Mouse (Mus musculus) gastrocnemius, adult 8-10 months (tissue): ENCODE measurements around the gene 2300009A05Rik. TPM values are rescaled to one million over a fixed set of nuclear protein-coding genes. Genes with fewer than 3 reads are reported as not detected.

ENCODE experiments used
- DNase-seq, 2 experiments: peaks; one replicate each; pipeline ENCODE4 v3.0.0; 2022; ENCODE audit warnings: low spot score in 2 of 2
- total RNA-seq, 4 experiments: library from RNA; stranded (reverse); gene quantifications; 2 replicates each; pipeline ENCODE4 v1.2.4; 2022

Gene 2300009A05Rik
- total RNA-seq, result 10 to 100 TPM; 13.8 to 25.5 (median 22.0) TPM

DNA sequence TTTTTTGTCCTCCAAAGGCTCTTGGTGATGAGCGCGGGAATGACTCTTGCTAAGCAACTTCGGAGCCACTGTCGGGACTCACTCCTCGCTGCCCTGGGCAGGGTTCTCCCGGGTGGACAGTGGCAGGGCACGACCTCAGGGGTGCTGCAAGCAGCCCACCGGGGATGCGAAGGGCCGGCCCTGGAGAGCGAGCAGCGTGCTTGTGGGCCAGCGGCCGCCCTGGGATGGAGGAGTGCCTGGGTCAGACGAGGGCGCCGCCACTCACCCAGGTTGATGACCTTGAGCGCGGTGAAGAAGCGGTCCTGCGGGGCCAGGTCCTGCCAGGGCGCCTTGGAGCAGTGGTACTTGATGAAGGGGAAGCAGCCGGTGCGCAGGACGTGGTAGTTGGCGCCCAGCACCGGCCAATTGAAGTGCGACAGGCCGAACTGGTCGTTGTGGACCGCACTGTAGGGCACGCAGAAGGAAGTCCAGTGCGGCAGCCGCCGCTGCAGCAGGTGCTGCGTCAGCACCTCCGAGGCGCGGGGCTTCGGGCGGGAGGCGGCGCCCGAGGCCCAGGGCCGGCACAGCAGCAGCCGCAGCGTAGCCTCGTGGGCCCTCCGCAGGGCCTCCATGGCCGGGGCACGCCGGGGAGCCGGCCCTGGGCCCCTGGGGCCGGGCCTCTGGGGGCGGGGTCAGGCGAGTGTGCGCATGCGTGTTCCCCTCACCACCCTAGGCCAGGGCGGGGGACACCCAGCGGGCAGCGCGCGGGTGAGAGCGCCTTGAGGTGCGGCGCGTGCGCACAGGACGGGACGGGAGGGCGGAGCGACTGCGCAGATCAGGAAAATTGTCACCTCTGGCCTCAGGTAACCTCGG lies at the start of gene 2300009A05Rik:
TSS of gene 2300009A05Rik (minus strand) at position 636 of the 852 bp plus-strand sequence.
- peak; percentile 93 to 94 for DNase-seq

DNA sequence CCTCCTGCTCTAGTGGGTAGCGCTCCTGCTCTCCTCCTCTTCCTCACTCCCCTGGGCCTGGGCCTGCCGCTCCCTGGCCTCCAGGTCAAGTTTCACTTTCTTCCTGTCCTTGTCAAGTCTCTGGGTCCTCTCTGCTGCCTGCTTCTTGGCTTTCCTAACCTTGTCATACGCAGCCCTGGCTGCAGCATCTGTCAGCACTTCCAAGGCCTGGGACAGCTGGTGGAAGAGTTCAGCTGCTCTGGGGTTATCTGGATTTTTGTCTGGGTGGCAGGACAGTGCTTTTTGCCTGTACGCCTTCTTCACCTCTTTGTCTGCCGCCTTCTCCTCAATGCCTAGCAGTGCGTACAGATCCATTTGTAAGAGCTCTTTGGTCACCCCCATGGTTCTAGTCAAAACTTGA lies 44.6 kb upstream of the 2300009A05Rik start:
- DNase-seq, result peak in 1 of 2 experiments; percentile 4

DNA sequence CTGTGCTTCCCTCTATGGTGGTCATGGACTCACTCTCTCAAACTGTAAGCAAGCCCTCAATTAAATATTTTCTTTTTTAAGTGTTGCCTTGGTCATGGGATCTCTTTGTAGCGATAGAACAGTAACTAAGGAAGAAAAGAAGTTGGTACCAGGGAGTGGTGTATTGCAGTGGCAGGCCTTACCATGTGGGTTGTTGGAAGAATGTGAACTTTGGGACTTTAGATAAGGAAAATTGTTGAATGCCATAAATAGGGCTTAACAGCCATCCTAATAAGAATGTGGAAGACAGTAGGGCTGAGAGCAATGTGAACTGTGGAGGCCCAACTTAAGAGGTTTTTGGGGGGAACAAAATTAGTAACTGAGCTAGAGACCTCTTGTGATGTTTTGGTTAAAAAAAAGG lies 31.6 kb upstream of the 2300009A05Rik start:
- no peak for DNase-seq

DNA sequence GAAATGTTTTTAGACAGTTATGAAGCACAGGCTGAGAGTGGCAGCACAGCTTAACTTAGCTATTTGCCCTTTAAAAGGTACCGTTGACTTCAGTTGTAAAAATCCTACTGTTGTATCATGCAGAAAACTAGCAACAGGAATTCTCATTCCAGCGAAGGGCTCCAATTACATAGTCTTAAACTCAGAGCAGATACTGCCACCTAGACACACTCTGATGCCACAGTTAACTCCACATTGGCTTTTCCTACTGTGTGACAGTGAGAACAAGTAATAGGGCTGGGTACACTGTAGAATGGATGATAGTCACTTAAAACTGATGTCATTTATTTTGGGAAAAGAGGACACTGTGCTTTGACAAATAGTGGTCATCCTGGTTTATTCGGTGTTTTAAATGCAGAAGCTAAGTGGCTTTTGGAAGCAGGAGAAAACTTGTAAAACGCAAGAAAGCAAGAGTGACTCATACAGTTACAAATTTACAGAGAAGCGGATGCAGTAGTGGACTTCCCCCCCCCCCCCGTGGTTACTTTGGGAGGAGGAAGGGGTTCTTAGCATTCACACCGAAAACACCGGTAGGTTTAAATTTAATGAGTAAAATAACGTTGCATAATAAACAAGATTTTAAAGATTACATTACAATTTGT lies 22.2 kb upstream of the 2300009A05Rik start:
- no peak for DNase-seq

DNA sequence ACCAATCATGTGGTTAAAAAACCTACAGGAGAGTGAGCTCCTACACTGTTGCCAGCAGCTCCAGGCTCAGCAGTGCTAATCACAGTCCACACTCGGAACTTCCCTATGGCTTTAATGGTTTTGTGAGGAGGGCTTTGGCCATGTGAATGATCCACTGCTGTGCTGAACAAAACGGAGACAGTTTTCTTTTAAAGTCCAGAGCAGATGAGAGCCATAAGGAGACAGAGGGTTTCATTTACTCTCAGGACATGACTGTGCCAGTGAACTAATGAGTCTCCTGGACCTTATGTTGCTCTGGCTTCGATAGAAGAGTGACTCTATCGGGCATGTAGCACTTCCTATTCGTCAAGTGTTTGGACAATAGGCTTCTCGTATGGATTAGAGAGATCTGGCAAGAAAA lies 21.4 kb upstream of the 2300009A05Rik start:
- DNase-seq, result no peak

DNA sequence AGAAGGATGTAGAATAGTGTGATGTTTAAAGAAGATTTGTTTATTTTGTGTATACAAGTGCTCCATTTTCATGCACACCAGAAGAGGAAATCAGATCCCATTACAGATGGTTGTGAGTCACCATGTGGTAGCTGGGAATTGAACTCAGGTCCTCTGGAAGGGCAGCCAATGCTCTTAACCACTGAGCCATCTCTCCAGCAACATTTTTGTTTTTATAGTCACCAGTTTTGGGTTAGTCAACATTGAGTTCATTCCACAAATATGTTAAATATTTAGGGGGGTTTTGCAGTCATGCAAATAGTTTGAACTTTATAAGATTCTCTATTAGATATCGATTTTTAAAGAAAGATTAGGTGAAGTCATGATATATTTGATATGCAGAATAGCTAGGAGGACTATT lies 1.1 kb upstream of the 2300009A05Rik start:
- DNase-seq, result no peak

DNA sequence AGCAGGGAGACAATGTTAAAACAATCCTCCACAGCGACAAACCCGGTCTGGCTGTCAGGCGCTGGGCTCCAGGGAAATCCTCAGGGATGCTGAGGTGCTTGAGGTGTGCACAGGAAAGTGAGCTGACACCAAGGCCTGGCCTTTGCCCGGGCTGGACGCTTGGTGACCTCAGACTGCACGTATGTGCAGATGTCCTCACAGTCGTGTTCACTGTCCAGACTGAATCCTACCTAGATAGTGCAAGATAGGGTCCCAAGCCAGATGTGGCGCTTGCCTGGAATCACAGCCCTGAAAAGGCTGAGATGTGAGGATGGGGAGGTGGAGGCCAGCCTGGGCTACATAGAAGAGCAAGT lies 393 bp upstream of the 2300009A05Rik start:
- DNase-seq, result no peak

DNA sequence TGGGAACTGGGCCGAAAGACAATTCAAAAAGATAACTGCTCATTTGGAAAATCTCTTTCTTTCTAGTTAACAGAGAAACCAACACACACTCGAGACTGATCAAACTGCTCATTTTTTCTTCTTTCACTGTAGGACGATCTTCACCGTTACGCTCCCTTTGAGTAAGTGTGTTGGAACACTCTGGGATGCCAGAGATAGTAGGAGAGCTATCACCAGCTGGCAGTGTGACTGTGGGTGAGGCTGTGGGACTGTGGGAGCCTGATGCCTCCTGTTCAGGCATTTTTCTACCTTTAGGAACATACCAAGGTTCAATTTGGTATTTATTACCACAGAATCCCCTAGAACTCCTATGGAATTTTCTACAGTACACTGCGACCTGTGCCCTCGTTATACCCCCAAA lies 3.4 kb downstream of the 2300009A05Rik start:
- DNase-seq, result no peak

DNA sequence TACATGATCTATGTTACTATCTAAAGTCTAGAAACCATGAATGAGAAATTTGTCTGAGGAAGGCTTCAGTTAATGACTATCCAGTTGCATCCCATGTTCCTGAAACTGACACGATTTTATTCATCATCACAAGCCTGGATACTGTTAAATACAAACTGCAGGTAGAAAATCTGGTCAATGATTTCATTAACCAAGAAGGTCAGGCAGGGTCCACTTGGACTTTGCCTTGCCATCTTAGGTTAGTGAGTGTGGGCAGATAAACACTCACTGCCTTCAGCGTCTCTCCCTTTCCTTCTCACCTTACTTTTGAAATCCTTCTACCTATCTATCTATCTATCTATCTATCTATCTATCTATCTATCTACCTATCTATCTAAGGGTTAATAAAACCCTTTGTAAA lies 7.7 kb downstream of the 2300009A05Rik start:
- DNase-seq, result no peak

DNA sequence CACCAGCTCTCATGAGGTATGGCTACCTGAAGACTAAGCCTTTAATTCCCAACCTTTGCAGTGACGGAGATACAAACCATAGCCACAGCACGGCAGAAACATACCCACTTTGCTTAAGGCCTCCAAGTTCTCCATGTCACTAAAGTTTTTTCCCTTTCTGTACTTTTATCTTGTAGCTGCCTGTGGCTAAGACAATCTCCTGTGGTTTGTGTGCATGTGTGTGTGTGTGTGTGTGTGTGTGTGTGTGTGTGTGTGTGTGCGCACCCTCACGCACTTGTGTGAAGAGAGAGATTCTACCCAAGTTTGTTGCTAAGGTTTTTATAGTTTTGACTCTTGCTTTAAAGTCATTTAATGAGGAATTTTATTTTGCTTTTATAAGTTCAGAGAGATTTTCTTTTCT lies 16.3 kb downstream of the 2300009A05Rik start:
- no peak for DNase-seq

DNA sequence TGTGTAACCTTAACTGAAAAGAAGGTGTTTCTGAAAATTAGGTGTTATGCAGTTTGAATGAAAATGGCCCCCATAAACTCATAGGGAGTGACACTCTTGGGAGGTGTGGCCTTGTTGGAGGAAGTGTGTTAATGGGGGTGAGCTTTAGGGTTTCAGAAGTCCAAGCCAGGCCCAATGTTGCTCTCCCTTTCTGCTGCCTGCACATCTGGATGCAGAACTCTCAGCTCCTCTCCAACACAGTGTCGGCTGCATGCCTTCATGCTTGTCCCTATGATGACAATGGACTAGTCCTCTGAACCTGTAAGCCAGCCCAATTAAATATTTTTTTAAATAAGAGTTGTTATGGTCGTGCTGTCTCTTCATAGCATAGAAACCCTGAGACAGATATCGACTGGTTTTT lies 18.7 kb downstream of the 2300009A05Rik start:
- DNase-seq, result no peak

DNA sequence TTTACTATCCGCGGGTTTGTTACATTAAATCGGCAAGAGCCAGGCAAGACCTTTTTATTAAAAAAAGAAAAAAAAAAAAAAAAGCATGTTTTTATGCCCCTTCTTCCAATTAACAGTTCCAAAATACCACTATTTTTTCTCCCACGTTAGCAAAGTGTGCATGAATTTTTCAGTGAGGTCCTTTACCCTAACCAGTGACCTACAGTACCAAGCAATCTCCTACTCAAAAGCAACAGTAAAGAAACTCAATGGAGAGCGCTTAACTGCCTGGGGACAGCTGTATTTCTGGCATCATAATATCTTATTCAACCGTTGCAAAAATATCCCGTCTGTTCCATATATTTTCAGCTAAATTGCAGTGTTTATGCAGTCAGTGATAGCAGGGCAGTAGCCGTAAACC lies 20.9 kb downstream of the 2300009A05Rik start:
- DNase-seq, result no peak

DNA sequence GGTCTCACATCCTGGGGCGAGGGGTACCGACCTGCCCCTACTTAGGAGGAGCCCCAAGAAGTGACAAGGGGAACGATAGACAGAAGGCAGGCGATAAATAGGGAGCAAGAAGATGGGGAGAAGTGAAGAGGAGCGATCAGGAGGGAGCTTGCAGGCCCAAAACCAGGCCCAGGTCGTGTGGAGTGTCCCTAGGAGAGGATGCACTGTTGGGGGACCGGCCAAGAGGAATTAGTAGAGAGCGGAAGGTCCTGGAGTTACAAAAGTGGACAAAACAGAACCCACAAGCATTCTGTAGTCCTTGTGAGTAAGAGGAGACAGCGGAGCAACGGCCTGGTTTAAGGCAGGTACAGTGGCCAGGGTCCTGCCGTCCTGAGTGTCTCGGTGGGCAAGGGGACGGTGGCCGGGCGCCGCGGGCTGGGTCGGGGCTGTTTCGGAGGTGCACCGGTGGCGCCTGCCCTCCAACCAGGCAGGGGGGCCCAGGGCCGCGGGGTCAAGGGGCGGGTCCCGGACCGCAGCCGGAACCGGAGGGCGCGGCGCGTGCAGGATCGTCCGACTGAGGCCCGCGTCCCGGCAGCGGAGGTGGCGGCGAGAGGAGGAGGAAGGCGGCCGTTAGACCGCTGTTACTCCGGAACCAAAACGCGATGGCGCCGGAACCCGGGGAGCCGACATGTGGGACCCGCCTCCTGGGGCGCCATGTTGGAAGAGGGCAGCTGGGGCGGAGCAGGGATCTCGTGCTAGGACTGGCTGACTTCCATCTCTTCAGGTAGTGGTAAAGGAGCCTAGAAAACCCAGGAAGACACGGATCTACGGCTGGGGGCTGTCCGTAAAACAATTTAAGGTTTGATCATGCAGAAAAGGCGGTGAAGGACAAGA lies 21.5 kb downstream of the 2300009A05Rik start, which contains the start of gene Map2k5:
TSS of gene Map2k5 (minus strand) at position 633 of the 873 bp plus-strand sequence.
- peak; percentile 74 to 86 for DNase-seq

DNA sequence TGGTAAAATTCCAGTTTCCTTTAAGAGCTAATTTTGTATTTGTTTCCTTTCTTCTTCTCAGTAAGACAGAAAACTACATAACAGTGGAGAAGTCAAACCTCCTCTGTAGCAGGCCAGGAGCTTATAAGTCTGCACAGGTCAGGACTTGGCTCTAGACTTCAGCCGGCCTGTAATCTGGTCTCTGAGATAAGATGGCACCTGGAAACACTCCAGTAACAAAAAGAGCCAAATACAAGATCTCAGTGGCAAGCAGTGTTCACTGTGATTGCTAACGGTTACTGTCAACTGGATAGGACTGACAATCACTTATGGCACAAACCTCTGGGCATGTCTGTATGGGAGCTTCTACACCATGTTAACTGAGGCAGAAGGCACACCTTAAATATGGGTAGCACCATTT lies 25.7 kb downstream of the 2300009A05Rik start:
- DNase-seq, result no peak

DNA sequence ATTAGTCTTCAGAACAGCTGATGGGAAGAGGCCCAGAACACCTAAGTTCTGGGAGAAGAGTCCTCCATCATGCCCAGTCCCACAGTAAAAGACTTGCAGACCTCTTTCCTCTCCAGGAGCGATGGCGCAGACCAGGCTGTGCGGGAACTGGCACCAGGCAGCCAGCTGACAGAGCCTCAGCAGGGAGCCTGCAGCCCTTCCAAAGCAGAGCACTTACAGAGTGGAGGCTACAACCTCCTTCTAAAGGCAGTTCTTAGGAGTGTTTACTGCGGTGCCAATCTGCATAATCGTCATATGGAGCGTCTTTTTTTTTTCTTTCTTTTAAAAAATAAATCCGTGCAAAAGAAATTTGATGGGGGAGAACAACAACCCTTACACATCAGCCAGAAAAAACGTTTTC lies 26.5 kb downstream of the 2300009A05Rik start:
- DNase-seq, result no peak

DNA sequence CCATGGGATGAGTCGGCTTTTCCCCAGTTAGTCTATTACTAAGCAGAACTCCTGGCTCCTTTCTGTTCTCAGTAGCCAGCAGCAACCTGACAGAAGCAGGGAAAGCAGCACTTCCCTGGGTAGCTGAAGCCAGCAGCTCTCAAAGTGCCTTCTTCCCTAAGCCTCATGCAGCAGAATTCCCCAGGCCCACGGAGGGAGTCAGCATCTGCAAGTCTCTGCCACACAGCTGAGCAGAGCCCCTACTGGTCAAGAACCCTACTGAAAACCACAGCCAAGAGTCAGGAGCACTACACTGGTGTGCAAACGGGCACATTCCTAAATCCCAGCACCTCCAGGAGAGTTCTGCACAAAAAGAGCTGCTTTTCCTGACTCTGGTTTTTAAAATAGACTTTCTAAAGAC lies 38.6 kb downstream of the 2300009A05Rik start:
- DNase-seq, result no peak

DNA sequence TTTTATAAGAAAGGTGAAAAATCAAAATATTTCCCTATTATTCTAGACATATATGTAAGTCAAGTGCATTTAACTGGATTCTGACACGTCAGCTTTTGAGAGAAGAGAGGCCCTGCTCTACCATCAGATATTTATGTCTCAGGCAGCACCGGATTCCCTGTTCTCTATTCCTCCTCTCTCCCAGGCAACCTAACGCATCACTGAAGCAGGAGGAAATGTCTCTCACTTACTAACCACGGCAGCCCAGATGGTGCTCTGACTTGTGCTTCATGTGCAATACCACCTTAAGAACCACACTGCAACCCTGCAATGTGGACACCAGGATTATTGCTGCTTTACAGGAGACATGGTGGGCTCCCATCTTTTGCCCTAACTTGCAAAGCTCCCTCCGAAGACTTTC lies 40.0 kb downstream of the 2300009A05Rik start:
- DNase-seq, result no peak

DNA sequence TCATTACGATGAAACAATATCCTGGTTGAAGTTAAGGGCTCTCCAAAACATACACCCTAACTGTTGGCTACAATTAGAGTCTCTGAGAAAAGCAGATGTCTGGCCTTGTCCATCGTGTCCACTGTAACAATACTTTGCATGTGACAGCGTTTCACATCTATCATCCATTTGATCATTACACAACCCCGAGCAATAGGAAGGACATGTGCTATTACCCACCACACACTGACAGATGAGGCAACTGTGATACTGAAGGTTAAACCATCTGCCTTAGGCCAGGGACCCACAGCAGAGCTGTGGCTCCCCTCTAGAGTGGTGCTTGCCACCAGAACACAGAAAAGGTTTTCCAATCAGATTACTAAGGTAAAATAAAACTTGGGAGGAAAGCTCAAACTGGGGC lies 42.3 kb downstream of the 2300009A05Rik start:
- DNase-seq, result no peak

DNA sequence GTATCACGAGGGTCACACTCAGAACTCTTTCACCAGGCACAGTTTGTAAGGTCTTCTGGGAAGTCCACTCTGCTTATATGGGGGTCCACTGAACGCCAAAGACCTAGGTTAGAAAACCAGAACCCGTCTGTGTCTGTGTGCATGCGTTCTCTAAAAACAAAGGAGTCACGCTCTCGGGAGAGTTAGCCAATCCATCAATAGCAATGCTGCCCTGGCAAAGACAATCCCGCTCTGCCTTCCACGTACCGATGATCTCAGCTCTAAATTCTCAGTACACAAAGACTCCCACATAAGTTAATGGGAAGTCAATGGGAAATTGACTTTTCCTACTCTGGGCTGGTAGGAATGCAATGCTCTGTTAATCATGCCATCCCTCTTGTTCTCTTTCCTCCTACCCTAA lies 42.8 kb downstream of the 2300009A05Rik start:
- DNase-seq, result no peak

DNA sequence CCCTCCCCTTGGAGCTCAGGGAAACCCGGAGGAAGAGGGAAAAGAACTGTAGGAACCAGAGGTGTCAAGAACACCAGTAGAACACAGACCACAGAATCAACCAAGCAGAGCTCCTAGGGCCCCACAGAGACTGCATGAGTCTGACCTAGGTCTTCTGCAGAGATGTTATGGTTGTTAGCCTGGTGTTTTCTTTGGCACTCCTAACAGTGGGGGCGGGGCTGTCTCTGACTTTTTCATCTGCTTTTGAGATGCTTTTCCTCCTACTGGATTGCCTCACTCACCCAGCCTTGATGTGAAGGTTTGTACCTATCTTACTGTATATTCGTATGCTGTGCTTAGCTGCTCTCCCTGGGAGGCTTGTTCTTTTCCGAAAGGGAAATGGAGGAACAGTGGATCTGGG lies 44.9 kb downstream of the 2300009A05Rik start:
- DNase-seq, result no peak

DNA sequence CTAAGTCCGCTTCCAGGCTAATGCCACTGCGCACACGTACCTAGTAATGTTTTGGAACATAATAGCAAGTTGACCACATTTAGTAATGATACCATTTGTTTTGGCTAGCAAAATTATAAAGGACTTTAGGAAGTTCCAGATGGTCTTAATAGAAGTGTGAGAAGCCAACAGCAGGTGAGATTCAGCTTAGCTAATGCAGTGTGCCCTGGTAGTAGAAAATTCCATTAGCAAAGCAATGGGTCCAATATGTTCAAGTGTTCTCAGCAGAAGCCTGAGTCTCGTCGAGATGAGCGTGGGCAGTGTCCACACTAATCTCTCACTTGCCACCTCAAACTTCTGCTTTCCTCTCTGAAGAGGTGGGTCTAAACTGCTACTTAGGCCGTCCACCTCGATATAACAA lies 49.0 kb downstream of the 2300009A05Rik start:
- DNase-seq, result no peak

DNA sequence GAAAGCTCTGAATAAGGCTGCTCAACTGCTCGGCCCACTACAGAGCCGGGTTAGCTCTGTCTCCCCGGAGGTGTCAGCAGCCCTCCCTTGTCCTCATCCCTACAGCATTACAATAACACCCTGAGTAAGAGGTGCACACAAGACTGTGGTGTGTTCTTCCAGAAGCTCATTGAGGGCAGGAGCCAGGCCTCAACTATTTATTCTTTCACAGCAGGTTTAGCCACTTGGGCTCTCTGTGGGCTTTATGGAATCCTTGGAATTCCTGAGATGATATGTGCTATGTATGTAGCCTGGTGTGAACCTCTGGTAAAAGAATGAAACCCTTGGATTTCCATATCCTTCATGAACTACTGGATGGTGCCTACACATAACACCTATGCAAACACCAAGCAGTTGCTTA lies 49.8 kb downstream of the 2300009A05Rik start:
- DNase-seq, result no peak
